Mouse (Mus musculus) CH12.LX (cell line): ENCODE data around the gene Opcml. TPM values are rescaled to one million over a fixed set of nuclear protein-coding genes. Genes with fewer than 3 reads are reported as not detected.

Source experiments
- DNase-seq: peaks from one replicate; pipeline ENCODE4 v3.0.0-alpha.2; 2013; ENCODE audit errors: extremely low read depth
- H3K27ac ChIP-seq: 2 replicates; pipeline ENCODE4 v1.5.1; 2012; ENCODE audit warnings: low read depth, mild to moderate bottlenecking, control low read depth, moderate library complexity; ENCODE audit not compliant: insufficient read depth
- H3K27me3 ChIP-seq: replicated peaks from 2 replicates; pipeline ENCODE3; 2012; ENCODE audit warnings: inconsistent platforms
- H3K36me3 ChIP-seq, 2 experiments: replicated peaks in 1 of 2; 2 replicates each; pipeline versions ENCODE3 to v1.6.1; 2012; ENCODE audit warnings: inconsistent platforms in 1 of 2, low read length in 1 of 2, mild to moderate bottlenecking in 1 of 2, mixed read lengths in 1 of 2, moderate library complexity in 1 of 2; ENCODE audit not compliant: control insufficient read depth in 1 of 2, insufficient read depth in 1 of 2
- H3K4me1 ChIP-seq, 2 experiments: 2 replicates each; pipeline ENCODE4 v1.6.1; 2012; ENCODE audit warnings: inconsistent platforms in 1 of 2, moderate library complexity in 1 of 2; ENCODE audit not compliant: insufficient read depth in 2 of 2, control insufficient read depth in 1 of 2
- H3K4me2 ChIP-seq: 2 replicates; pipeline ENCODE4 v1.6.1; 2012; ENCODE audit warnings: low read depth, mild to moderate bottlenecking, control low read depth; ENCODE audit not compliant: poor library complexity, insufficient read depth, severe bottlenecking
- H3K4me3 ChIP-seq, 3 experiments: fragments of 150-350 bp in 1 of 3; sonication (generic) in 1 of 3; replicated peaks in 1 of 3; 2 replicates each; pipeline versions ENCODE3 to v1.5.1; 2011 to 2012; ENCODE audit warnings: low read depth in 2 of 3, low read length in 2 of 3, mild to moderate bottlenecking in 2 of 3, moderate library complexity in 2 of 3, control low read depth in 1 of 3, improper control_type of control experiment in 1 of 3, inconsistent platforms in 1 of 3, mixed read lengths in 1 of 3; ENCODE audit not compliant: poor library complexity in 1 of 3
- H3K79me2 ChIP-seq: replicated peaks from 2 replicates; pipeline ENCODE4 v1.6.1; 2012; ENCODE audit warnings: mild to moderate bottlenecking, moderate library complexity; ENCODE audit not compliant: control insufficient read depth, poor library complexity, insufficient read depth, severe bottlenecking; ENCODE audit errors: extremely low read depth
- H3K9ac ChIP-seq: 2 replicates; pipeline ENCODE4 v1.6.1; 2012; ENCODE audit warnings: low read depth, mild to moderate bottlenecking, control low read depth, moderate library complexity; ENCODE audit not compliant: insufficient read depth
- H3K9me3 ChIP-seq: replicated peaks from 2 replicates; pipeline ENCODE3; 2012; ENCODE audit warnings: low read length, inconsistent platforms, mixed read lengths
- EP300 ChIP-seq: IDR thresholded peaks from 2 replicates; pipeline ENCODE4 v1.6.1; 2011; ENCODE audit warnings: low read length, improper control_type of control experiment
- ETS1 ChIP-seq: conservative IDR thresholded peaks from 2 replicates; pipeline ENCODE4 v1.6.1; 2012; ENCODE audit warnings: low read depth, mild to moderate bottlenecking, inconsistent platforms, low read length, improper control_type of control experiment, moderate library complexity
- IRF4 ChIP-seq: IDR thresholded peaks from 2 replicates; pipeline ENCODE4 v1.6.1; 2014; ENCODE audit warnings: low read depth, mild to moderate bottlenecking, inconsistent platforms, low read length, improper control_type of control experiment
- JUN ChIP-seq: IDR thresholded peaks from 2 replicates; pipeline ENCODE4 v1.6.1; 2011; ENCODE audit warnings: low read depth, mild to moderate bottlenecking, low read length, improper control_type of control experiment, moderate library complexity; ENCODE audit not compliant: insufficient read depth
- JUND ChIP-seq: conservative IDR thresholded peaks from 2 replicates; pipeline ENCODE4 v1.6.1; 2011; ENCODE audit warnings: low read depth, low read length, improper control_type of control experiment
- KAT2A ChIP-seq: IDR thresholded peaks from 2 replicates; pipeline ENCODE4 v1.6.1; 2012; ENCODE audit warnings: low read length, improper control_type of control experiment, inconsistent platforms; ENCODE audit not compliant: insufficient replicate concordance
- MAFK ChIP-seq: IDR thresholded peaks from 2 replicates; pipeline ENCODE4 v1.6.1; 2011; ENCODE audit warnings: low read length, improper control_type of control experiment; ENCODE audit not compliant: insufficient replicate concordance
- MAZ ChIP-seq: IDR thresholded peaks from 2 replicates; pipeline ENCODE4 v1.6.1; 2012; ENCODE audit warnings: low read depth, mild to moderate bottlenecking, inconsistent platforms, low read length, improper control_type of control experiment, moderate library complexity
- MXI1 ChIP-seq: IDR thresholded peaks from 2 replicates; pipeline ENCODE4 v1.6.1; 2011; ENCODE audit warnings: mild to moderate bottlenecking, low read depth, low read length, improper control_type of control experiment
- NELFE ChIP-seq: IDR thresholded peaks from 2 replicates; pipeline ENCODE4 v1.6.1; 2011; ENCODE audit warnings: low read depth, low read length, improper control_type of control experiment
- PAX5 ChIP-seq: IDR thresholded peaks from 2 replicates; pipeline ENCODE4 v1.6.1; 2012; ENCODE audit warnings: low read length, inconsistent platforms, mixed read lengths
- SIN3A ChIP-seq: IDR thresholded peaks from 2 replicates; pipeline ENCODE4 v1.6.1; 2012; ENCODE audit warnings: low read length, improper control_type of control experiment, inconsistent platforms
- SMC3 ChIP-seq: IDR thresholded peaks from 2 replicates; pipeline ENCODE4 v1.6.1; 2011; ENCODE audit warnings: low read depth, low read length, improper control_type of control experiment
- UBTF ChIP-seq: IDR thresholded peaks from 2 replicates; pipeline ENCODE4 v1.6.1; 2012; ENCODE audit warnings: low read depth, mild to moderate bottlenecking, inconsistent platforms, low read length, improper control_type of control experiment, moderate library complexity
- ZC3H11A ChIP-seq: IDR thresholded peaks from 2 replicates; pipeline ENCODE4 v1.6.1; 2012; ENCODE audit warnings: low read depth, mild to moderate bottlenecking, inconsistent platforms, low read length, improper control_type of control experiment
- ZKSCAN1 ChIP-seq: IDR thresholded peaks from 2 replicates; pipeline ENCODE4 v1.6.1; 2012; ENCODE audit warnings: low read depth, inconsistent platforms, low read length, improper control_type of control experiment, borderline replicate concordance
- ZNF384 ChIP-seq: IDR thresholded peaks from 2 replicates; pipeline ENCODE4 v1.6.1; 2012; ENCODE audit warnings: low read depth, low read length, improper control_type of control experiment, inconsistent platforms
- dilution Hi-C: fragments of 300-500 bp; cut with MboI; formaldehyde crosslinking; loops from 2 replicates; pipeline ENCODE4 v1.14.3; 2020; ENCODE audit warnings: low sequenced_read_pairs; ENCODE audit not compliant: extremely low pct_unique_long_range_greater_than_20kb, extremely low pct_ligation_motif_present
- in situ Hi-C: fragments of 300-500 bp; cut with MboI; formaldehyde crosslinking; loops from 3 replicates; pipeline ENCODE4 v1.14.3; 2019; ENCODE audit warnings: low sequenced_read_pairs, low pct_ligation_motif_present, low pct_unique_long_range_greater_than_20kb, mixed read lengths
- polyA plus RNA-seq: library from polyadenylated mRNA; unstranded; fragments of >175 nt; gene quantifications from 2 replicates; pipeline ENCODE4 v1.2.1, GENCODE M21; 2012; ENCODE audit warnings: low read depth; ENCODE audit not compliant: insufficient read length
- total RNA-seq, 2 experiments: library from RNA; depleted of rRNA; stranded (reverse); fragments of 300-350 nt in 1 of 2; fragments of >200 nt in 1 of 2; gene quantifications; 2 replicates each; pipeline ENCODE4 v1.2.3; 2012 to 2014

Opcml gene
- total and polyA plus RNA-seq, 3 experiments: 0.34 to 0.60 TPM; not detected in 1

DNA sequence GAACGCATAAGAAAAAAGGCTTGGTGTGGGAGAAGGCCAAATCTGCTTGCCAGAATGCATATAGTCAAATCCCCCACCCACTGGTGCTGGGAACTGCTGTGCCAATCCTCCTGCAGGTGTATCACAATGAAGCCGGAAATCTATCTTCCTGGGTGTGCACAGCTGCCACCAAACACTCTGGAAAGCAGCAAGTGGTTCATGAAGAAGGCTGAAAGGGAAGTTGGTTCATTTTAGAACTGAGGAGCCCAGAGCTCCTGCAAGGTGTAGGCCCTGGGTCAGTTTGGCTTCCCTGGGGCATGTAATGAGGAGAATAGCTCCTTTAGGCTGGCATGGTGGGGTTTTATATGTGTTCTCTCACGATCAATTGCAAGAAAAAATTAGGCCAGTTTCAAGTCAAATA is 494.4 kb downstream of the Opcml start:
- TF ChIP-seq IRF4 (no peak), JUND (no peak), SIN3A (no peak), JUN (no peak), ZNF384 (no peak), NELFE (no peak), MAZ (no peak), ETS1 (no peak), KAT2A (no peak), EP300 (no peak), MAFK (no peak), ZC3H11A (no peak), PAX5 (no peak), UBTF (no peak), SMC3 (no peak)

DNA sequence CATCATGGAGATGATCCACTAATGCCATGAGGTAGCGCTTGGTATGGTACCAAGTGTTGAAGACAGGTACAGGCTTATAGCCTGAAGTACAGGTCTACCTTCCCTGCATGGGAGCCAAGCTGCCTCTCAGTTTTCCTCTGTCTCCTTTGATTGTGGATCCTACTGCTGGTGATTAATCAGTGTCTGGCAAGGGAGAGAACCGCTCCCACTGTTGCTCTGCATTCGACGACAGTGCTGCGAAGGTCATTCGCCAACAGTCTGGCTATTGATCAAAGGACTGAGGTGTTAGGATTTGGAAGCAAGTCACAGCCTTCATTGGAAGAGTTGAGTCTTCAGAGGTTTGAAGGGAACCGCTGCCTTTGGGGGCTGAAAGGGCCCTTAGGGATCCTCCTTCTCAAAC is 495.8 kb downstream of the Opcml start:
- Histone ChIP-seq H3K4me1 (0 out of 4 replicates have a peak, but pooled peaks cover 0 to 4% of the 10 kb centered on the region in 2 experiments), H3K36me3 (no peaks in the 10 kb centered on the region), H3K27me3 (no peaks in the 10 kb centered on the region), H3K79me2 (no peaks in the 10 kb centered on the region), H3K4me2 (no peak overlapping the region), H3K27ac (no peak overlapping the region), H3K9ac (no peak overlapping the region), H3K4me3 (no peak overlapping the region), H3K9me3 (peaks cover 47% of the 10 kb centered on the region)
- dilution Hi-C loops (no loop called here), in situ Hi-C loops (no loop called here)
- no peak for DNase-seq
- TF ChIP-seq ZKSCAN1 (no peak), MXI1 (no peak)

More for the DNA sequence above, 494.4 kb downstream of the Opcml start:
- H3K79me2 ChIP-seq: no peaks in the 10 kb centered on the region
- DNase-seq: no peak
- no peak overlapping the region for H3K4me3 ChIP-seq
- 0 out of 4 replicates have a peak, but pooled peaks cover 0 to 4% of the 10 kb centered on the region in 2 experiments for H3K4me1 ChIP-seq
- no peak overlapping the region for H3K4me2 ChIP-seq
- dilution Hi-C loops: no loop called here
- peaks cover 43% of the 10 kb centered on the region for H3K9me3 ChIP-seq
- no peak overlapping the region for H3K9ac ChIP-seq
- H3K27me3 ChIP-seq: no peaks in the 10 kb centered on the region
- in situ Hi-C loops: no loop called here
- H3K36me3 ChIP-seq: no peaks in the 10 kb centered on the region
- H3K27ac ChIP-seq: no peak overlapping the region
